Mouse (Mus musculus): ENCODE measurements around the gene Olfr1098. TPM values are rescaled to one million over a fixed set of nuclear protein-coding genes. Genes with fewer than 3 reads are reported as not detected.

The Olfr1098 gene
- polyA plus RNA-seq (2016; fragmentation: Nextera tagmentation; extraction: Ambion mirVana), result not detected in 2 replicates

DNA sequence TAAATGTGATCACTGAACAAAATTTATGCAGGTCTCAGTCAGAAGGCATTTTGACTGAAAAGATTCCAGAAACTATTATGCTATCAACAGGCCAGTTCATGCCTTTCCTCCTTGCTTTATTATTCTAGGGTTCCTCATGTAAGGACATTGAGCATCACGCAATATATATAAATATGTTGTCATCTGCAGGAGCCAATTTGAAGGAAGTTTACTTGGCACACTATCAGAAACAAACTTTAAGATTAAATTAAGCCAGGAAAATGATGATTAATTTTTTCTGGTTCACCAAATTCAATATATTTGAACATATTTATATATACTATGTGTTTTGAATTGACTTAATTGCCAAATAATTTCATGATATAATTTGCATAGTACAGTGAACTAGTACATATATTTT lies at the start of gene Olfr1098:
TSS of gene Olfr1098 (minus strand) at position 101 of the 400 bp plus-strand sequence.
- no peaks in the 10 kb centered on the region for H3K27me3 ChIP-seq (ENCODE audit: insufficient read depth, poor library complexity, severe bottlenecking)
- 96% methylated on average over 1 of the region's 1 CpGs for WGBS
- no peaks in the 10 kb centered on the region for H3K4me1 ChIP-seq (replicated peaks)
- no peaks in the 10 kb centered on the region for H3K9me3 ChIP-seq
- no peak within 1 kb of the TSS for H3K27ac ChIP-seq
- H3K4me3 ChIP-seq, result no peak within 1 kb of the TSS
- DNase-seq (ENCODE audit: low spot score), result no peak
- no peaks in the 10 kb centered on the region for H3K36me3 ChIP-seq

GRCm38 (mm10) chr2:86960593-86960992 lies 36.2 kb upstream of the Olfr1098 start, which contains the start of gene Olfr1099:
Olfr1099 (minus strand) TSS chr2:86960693.
- no peak within 1 kb of the TSS for H3K27ac ChIP-seq
- H3K9me3 ChIP-seq, result no peaks in the 10 kb centered on the region
- no peak for DNase-seq (ENCODE audit: low spot score)
- 84% methylated on average over 1 of the region's 1 CpGs for WGBS
- no peaks in the 10 kb centered on the region for H3K36me3 ChIP-seq
- no peaks in the 10 kb centered on the region for H3K27me3 ChIP-seq (ENCODE audit: insufficient read depth, poor library complexity, severe bottlenecking)
- no peak within 1 kb of the TSS for H3K4me3 ChIP-seq
- no peaks in the 10 kb centered on the region for H3K4me1 ChIP-seq (replicated peaks)

GRCm38 (mm10) chr2:86926557-86926956 lies 2.2 kb upstream of the Olfr1098 start:
- H3K4me3 ChIP-seq, result no peak overlapping the region
- H3K27ac ChIP-seq, result no peak overlapping the region
- no peaks in the 10 kb centered on the region for H3K9me3 ChIP-seq
- no peaks in the 10 kb centered on the region for H3K4me1 ChIP-seq (replicated peaks)
- no peaks in the 10 kb centered on the region for H3K27me3 ChIP-seq (ENCODE audit: insufficient read depth, poor library complexity, severe bottlenecking)
- H3K36me3 ChIP-seq, result no peaks in the 10 kb centered on the region
- no peak for DNase-seq (ENCODE audit: low spot score)

- DNase-seq (ENCODE audit: low spot score), result no peak
- Histone ChIP-seq H3K36me3 (no peaks in the 10 kb centered on the region), H3K9me3 (no peaks in the 10 kb centered on the region), H3K4me1 (replicated peaks) (no peaks in the 10 kb centered on the region), H3K27ac (no peak overlapping the region), H3K27me3 (ENCODE audit: insufficient read depth, poor library complexity, severe bottlenecking) (no peaks in the 10 kb centered on the region), H3K4me3 (no peak overlapping the region)
- WGBS, result 87% methylated on average over 2 of the region's 2 CpGs
These were observed 18.7 kb downstream of the Olfr1098 start for GRCm38 (mm10) chr2:86905647-86906046.

DNA sequence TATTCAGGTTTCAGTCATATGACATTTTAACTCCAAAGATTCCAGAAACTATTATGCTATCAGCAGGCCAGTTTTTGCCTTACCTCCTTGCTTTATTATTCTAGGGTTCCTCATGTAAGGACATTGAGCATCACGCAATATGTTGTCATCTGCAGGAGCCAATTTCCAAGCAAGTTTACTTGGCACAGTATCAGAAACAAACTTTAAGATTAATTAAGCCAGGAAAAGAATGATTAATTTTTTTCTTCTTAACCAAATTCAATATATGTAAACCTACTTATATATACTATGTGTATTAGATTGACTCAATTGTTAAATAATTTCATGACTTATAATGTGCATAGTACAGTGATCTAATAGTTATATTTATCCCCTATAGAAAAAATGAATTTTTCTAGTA lies 32.2 kb downstream of the Olfr1098 start, which contains the start of gene Olfr1097:
TSS of gene Olfr1097 (minus strand) at position 101 of the 400 bp plus-strand sequence.
- WGBS, result 97% methylated on average over 1 of the region's 1 CpGs
- DNase-seq (ENCODE audit: low spot score), result no peak

GRCm38 (mm10) chr2:86874702-86875101 lies 49.6 kb downstream of the Olfr1098 start, which contains the start of gene Gm13723:
Gm13723 (minus strand) TSS chr2:86874802.
- WGBS, result 85% methylated on average over 1 of the region's 1 CpGs
- no peaks in the 10 kb centered on the region for H3K36me3 ChIP-seq
- DNase-seq (ENCODE audit: low spot score), result no peak
- no peaks in the 10 kb centered on the region for H3K9me3 ChIP-seq
- no peaks in the 10 kb centered on the region for H3K27me3 ChIP-seq (ENCODE audit: insufficient read depth, poor library complexity, severe bottlenecking)
- H3K4me3 ChIP-seq, result no peak within 1 kb of the TSS
- H3K27ac ChIP-seq, result no peak within 1 kb of the TSS
- no peaks in the 10 kb centered on the region for H3K4me1 ChIP-seq (replicated peaks)

More for the DNA sequence above, 32.2 kb downstream of the Olfr1098 start, which contains the start of gene Olfr1097:
- no peaks in the 10 kb centered on the region for H3K27me3 ChIP-seq (ENCODE audit: insufficient read depth, poor library complexity, severe bottlenecking)
- no peak within 1 kb of the TSS for H3K4me3 ChIP-seq
- H3K36me3 ChIP-seq, result no peaks in the 10 kb centered on the region
- H3K27ac ChIP-seq, result no peak within 1 kb of the TSS
- no peaks in the 10 kb centered on the region for H3K4me1 ChIP-seq (replicated peaks)
- no peaks in the 10 kb centered on the region for H3K9me3 ChIP-seq

Other genes with a start within 250 kb of the Olfr1098 start
- not detected in 2 replicates for gene Olfr1086, start 244.5 kb downstream of the Olfr1098 start, polyA plus RNA-seq (2016; fragmentation: Nextera tagmentation; extraction: Ambion mirVana)
- gene Olfr1087, start 226.2 kb downstream of the Olfr1098 start, polyA plus RNA-seq (2016; fragmentation: Nextera tagmentation; extraction: Ambion mirVana), result not detected in 2 replicates
- gene Olfr1089, start 190.8 kb downstream of the Olfr1098 start, polyA plus RNA-seq (2016; fragmentation: Nextera tagmentation; extraction: Ambion mirVana), result not detected in 2 replicates
- gene Olfr1090, start 165.6 kb downstream of the Olfr1098 start, polyA plus RNA-seq (2016; fragmentation: Nextera tagmentation; extraction: Ambion mirVana), result not detected in 2 replicates
- not detected in 2 replicates for gene Olfr1093, start 142.1 kb downstream of the Olfr1098 start, polyA plus RNA-seq (2016; fragmentation: Nextera tagmentation; extraction: Ambion mirVana)
- not detected in 2 replicates for gene Olfr141, start 114.5 kb downstream of the Olfr1098 start, polyA plus RNA-seq (2016; fragmentation: Nextera tagmentation; extraction: Ambion mirVana)
- gene Olfr1094, start 99.9 kb downstream of the Olfr1098 start, polyA plus RNA-seq (2016; fragmentation: Nextera tagmentation; extraction: Ambion mirVana), result not detected in 2 replicates
- not detected in 2 replicates for gene Olfr1095, start 72.8 kb downstream of the Olfr1098 start, polyA plus RNA-seq (2016; fragmentation: Nextera tagmentation; extraction: Ambion mirVana)
- not detected in 2 replicates for gene Gm13723, start 49.7 kb downstream of the Olfr1098 start, polyA plus RNA-seq (2016; fragmentation: Nextera tagmentation; extraction: Ambion mirVana)
- gene Olfr1097, start 32.3 kb downstream of the Olfr1098 start, polyA plus RNA-seq (2016; fragmentation: Nextera tagmentation; extraction: Ambion mirVana), result not detected in 2 replicates
- gene Olfr1099, start 36.1 kb upstream of the Olfr1098 start, polyA plus RNA-seq (2016; fragmentation: Nextera tagmentation; extraction: Ambion mirVana), result not detected in 2 replicates
- not detected in 2 replicates for gene Olfr1100, start 55.4 kb upstream of the Olfr1098 start, polyA plus RNA-seq (2016; fragmentation: Nextera tagmentation; extraction: Ambion mirVana)
- not detected in 2 replicates for gene Olfr1101, start 66.7 kb upstream of the Olfr1098 start, polyA plus RNA-seq (2016; fragmentation: Nextera tagmentation; extraction: Ambion mirVana)
- not detected in 2 replicates for gene Olfr1102, start 73.9 kb upstream of the Olfr1098 start, polyA plus RNA-seq (2016; fragmentation: Nextera tagmentation; extraction: Ambion mirVana)
- gene Olfr1104, start 102.5 kb upstream of the Olfr1098 start, polyA plus RNA-seq (2016; fragmentation: Nextera tagmentation; extraction: Ambion mirVana), result not detected in 2 replicates
- gene Olfr1105, start 112.0 kb upstream of the Olfr1098 start, polyA plus RNA-seq (2016; fragmentation: Nextera tagmentation; extraction: Ambion mirVana), result not detected in 2 replicates
- gene Olfr1106, start 127.7 kb upstream of the Olfr1098 start, polyA plus RNA-seq (2016; fragmentation: Nextera tagmentation; extraction: Ambion mirVana), result not detected in 2 replicates
- not detected in 2 replicates for gene Olfr1107, start 151.3 kb upstream of the Olfr1098 start, polyA plus RNA-seq (2016; fragmentation: Nextera tagmentation; extraction: Ambion mirVana)
- gene Olfr1109, start 171.5 kb upstream of the Olfr1098 start, polyA plus RNA-seq (2016; fragmentation: Nextera tagmentation; extraction: Ambion mirVana), result not detected in 2 replicates
- gene Olfr259, start 190.0 kb upstream of the Olfr1098 start, polyA plus RNA-seq (2016; fragmentation: Nextera tagmentation; extraction: Ambion mirVana), result not detected in 2 replicates
- gene Olfr1110, start 215.8 kb upstream of the Olfr1098 start, polyA plus RNA-seq (2016; fragmentation: Nextera tagmentation; extraction: Ambion mirVana), result not detected in 2 replicates
- gene Olfr1111, start 228.1 kb upstream of the Olfr1098 start, polyA plus RNA-seq (2016; fragmentation: Nextera tagmentation; extraction: Ambion mirVana), result not detected in 2 replicates

Measured in hindbrain, embryonic 10.5 days (tissue).